Mouse (Mus musculus): ENCODE measurements around the gene Cd151.

The Cd151 gene

GRCm38 (mm10) chr7:141459301-141459711 is 7.9 kb upstream of the Cd151 start:
- no peak for DNase-seq

- no peak for DNase-seq
These were observed 7.2 kb upstream of the Cd151 start for GRCm38 (mm10) chr7:141460001-141460390.

GRCm38 (mm10) chr7:141460391-141461113 is 6.6 kb upstream of the Cd151 start, which contains the start of gene Cracr2b:
TSS of gene Cracr2b (plus strand) at chr7:141461094.
- no peak for DNase-seq

GRCm38 (mm10) chr7:141461521-141462332 is 5.5 kb upstream of the Cd151 start:
- DNase-seq = peak; percentile 54

GRCm38 (mm10) chr7:141462333-141462821 is 4.8 kb upstream of the Cd151 start:
- DNase-seq = peak; percentile 22

- DNase-seq = no peak
These were observed 3.2 kb upstream of the Cd151 start for GRCm38 (mm10) chr7:141463824-141464602.

- peak; percentile 27 for DNase-seq
These were observed 2.5 kb upstream of the Cd151 start for GRCm38 (mm10) chr7:141464603-141465201.

GRCm38 (mm10) chr7:141465388-141466044 is 1.7 kb upstream of the Cd151 start:
- DNase-seq = no peak

- DNase-seq = no peak
These were observed 1.2 kb upstream of the Cd151 start for GRCm38 (mm10) chr7:141466045-141466394.

- DNase-seq = no peak
These were observed 514 bp upstream of the Cd151 start for GRCm38 (mm10) chr7:141466607-141467148.

- no peak for DNase-seq
These were observed 951 bp downstream of the Cd151 start for GRCm38 (mm10) chr7:141468164-141468521.

GRCm38 (mm10) chr7:141468522-141469211 is 1.5 kb downstream of the Cd151 start:
- peak; percentile 79 for DNase-seq

- no peak for DNase-seq
These were observed 2.2 kb downstream of the Cd151 start for GRCm38 (mm10) chr7:141469352-141469751.

GRCm38 (mm10) chr7:141469901-141470636 is 2.9 kb downstream of the Cd151 start:
- DNase-seq = no peak

GRCm38 (mm10) chr7:141470637-141470944 is 3.4 kb downstream of the Cd151 start:
- DNase-seq = no peak

- no peak for DNase-seq
These were observed 4.0 kb downstream of the Cd151 start for GRCm38 (mm10) chr7:141471236-141471635.

- DNase-seq = no peak
These were observed 5.0 kb downstream of the Cd151 start for GRCm38 (mm10) chr7:141472226-141472625.

GRCm38 (mm10) chr7:141472763-141473162 is 5.6 kb downstream of the Cd151 start:
- DNase-seq = no peak

- DNase-seq = no peak
These were observed 7.0 kb downstream of the Cd151 start for GRCm38 (mm10) chr7:141474160-141474559.

GRCm38 (mm10) chr7:141475011-141475804 is 8.0 kb downstream of the Cd151 start, which contains the start of the genes Polr2l and Tspan4:
TSS of gene Polr2l (minus strand) at chr7:141475132.
TSS of gene Tspan4 (plus strand) at chr7:141475240.
- DNase-seq = peak; percentile 92
